Mouse (Mus musculus): ENCODE results near the gene Gm4881. TPM values are rescaled to one million over a fixed set of nuclear protein-coding genes. Genes with fewer than 3 reads are reported as not detected.
"Not testable (repeated sequence)": the region's sequence is repeated elsewhere in the genome, so short reads cannot be mapped to it uniquely, and the experiment has no call there.

Gm4881 gene
- total RNA-seq, 2 experiments from 2014 or later, result not detected

DNA sequence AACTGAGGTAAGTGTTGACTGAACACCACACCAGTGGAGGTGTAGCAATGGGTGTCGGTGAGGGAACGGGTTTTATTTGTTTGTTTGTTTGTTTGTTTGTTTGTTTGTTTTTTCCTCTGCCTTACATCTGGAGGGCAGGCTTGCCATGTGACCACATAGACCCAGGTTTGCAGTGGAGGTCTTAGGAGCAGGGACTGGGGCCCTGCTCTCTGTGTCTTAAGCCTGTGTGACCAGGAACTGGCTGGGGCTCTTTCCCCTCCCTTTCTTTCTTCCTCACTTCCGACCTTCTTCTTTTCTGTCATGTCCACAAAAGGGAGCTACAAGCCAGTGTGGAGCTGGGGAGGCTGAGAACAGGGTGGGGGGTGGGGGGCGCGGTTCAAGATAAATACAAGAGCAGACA is 46.3 kb downstream of the Gm4881 start:
- DNase-seq (ENCODE audit: low spot score in 2 of 2), result no peak

DNA sequence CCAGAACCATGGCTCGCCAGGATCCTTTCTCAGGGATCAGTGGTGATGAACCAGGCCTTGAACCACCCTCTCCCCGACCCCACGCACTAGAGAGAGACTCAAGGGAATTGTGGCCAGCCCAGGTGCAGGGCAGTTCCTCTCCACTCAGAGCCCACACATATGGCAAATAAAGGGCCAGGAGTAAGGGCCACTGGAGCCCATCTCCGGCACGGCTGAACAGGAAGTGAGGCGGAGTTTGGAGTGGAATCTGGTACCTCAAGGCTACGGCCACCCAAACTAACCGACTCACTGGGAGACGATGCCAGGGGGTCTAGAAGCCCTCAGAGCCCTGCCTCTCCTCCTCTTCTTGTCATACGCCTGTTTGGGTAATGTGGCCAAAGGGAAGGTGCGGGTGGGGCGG is 47.1 kb downstream of the Gm4881 start, which contains the start of gene Cd79a:
TSS of gene Cd79a (plus strand) at position 158 of the 400 bp plus-strand sequence.
- DNase-seq (ENCODE audit: low spot score in 2 of 2), result no peak

DNA sequence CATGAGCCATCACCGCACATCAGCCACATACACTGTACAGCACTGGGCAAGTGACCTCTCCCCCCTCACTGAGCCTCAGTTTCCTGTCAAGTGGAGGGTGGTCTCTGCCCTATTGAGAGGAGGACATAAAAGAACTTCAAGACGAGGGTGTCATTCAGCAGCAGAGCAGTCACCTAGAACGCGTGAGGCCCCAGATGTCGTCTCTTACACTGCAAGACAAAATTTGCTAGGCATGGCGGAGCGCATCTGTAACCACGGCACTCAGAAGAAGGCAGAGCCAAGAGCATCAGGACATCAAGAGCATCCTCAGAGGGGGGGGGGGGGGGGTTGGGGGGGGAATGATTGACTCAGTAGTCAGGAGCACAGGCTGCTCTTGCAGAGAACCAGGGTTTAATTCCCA is 48.0 kb downstream of the Gm4881 start:
- no peak for DNase-seq (ENCODE audit: low spot score in 2 of 2)

DNA sequence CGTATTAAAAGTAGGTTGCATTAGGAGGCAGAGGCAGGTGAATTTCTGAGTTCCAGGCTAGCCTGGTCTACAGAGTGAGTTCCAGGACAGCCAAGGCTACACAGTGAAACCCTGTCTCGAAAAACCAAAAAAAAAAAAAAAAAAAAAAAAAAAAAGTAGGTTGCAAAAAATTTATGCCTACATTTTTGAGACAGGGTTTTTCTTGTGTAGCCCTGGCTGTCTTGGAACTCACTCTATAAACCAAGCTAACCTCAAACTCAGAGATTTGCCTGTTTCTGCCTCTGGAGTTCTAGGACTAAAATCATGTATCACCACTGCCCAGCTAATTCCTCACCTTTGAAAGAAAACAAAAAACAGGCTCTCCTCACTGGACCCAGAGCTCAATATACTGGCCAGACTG is 48.5 kb downstream of the Gm4881 start:
- not testable (repeated sequence) for DNase-seq (ENCODE audit: low spot score in 2 of 2)

DNA sequence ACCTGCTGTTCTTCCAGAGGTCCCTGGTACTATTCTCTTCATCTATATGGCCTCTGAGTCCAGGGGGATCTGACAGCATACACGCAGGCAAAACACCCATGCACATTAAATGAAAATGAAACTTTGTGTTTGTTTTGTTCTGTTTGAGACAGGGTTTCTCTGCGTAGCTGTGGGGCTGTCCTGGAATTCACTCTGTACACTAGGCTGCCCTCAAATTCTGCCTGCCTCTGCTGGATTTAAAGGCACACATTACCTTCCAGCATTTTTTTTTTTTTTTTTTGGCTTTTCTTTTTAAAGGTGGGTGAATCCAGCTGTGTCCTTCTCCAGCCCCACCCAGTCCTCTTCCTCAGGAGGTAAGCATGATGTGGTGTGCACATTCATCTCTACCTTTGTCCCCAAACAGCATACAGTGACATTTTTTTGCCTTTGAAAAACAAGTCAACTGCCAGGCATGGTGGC is 52.1 kb downstream of the Gm4881 start:
- DNase-seq (ENCODE audit: low spot score in 2 of 2), result no peak

DNA sequence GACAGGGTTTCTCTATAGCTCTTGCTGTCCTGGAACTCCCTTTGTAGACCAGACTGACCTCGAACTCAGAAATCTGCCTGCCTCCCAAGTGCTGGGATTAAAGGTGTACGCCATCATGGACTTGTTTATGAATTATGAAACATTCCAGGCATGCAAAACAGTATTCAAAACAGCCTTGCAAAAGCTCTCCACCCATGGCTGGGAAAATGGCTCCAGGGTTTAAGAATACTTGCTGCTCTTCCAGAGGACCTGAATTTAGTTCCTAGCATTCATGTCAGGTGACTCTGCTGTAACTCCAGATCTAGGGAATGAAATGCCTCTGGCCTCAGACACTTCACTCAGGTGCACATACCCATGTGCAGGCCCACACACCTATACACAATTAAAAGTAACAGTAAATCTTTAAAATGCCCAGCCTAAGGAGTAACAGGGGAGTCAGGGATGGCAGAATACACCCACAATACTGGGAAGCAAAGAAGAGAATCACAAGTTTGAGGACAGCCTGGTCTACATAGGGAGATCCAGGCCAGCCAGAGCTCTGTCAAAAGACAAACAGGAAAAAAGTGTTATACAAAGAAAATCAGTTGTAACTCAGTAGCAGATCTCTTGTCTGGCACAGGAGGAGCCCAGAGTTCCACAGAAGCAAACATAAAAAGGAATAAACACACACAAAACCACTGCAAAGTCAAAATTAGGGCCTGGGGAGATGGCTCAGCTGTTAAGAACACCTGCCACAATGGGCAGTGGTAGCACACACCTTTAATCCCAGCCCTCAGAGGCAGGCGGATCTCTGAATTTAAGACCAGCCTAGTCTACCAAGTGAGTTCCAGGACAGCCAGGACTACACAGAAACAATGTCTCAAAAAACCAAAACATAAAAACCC is 52.8 kb downstream of the Gm4881 start:
- DNase-seq (ENCODE audit: low spot score in 2 of 2), result no peak

DNA sequence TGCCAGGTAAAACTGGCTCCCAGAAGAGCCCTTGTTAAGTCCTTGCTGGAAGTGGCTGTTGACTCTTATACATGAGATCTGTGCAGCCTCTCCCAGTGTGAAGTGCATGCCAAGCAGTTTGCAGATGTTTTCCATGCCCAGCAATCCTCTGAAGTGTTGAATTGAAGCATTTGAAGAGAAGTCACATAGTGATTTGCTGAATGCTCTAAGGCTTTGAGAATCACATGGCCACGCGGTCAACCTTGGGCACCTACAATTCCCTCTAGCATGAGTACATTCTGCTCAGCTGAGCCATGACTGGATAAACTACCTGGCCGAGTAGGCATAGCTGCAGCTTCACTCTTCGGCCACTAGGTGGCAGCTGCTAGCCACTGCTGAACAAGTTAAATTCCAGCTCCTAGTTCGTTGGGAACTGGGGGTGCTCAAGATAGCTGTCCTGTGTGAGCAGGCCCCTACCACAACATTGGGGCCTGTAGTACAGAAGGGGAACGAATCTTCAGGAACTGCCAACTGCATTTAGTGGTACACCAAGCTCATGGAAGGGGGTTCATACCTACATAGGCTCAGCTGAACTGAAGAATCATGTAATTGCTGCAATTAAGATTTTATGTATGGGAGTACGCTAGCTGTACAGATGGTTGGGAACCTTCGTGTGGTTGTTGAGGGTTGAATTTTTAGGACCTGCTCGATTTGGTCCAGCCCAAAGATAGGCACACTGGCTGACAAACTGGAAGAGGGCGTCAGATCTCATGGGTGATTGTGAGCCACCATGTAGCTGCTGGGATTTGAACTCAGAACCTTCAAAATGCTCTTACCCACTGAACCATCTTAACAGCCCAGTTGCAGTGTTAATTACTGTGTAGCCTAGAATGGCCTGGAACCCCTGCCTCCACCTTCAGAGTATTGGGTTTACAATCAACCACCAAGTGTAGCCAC is 53.7 kb downstream of the Gm4881 start:
- DNase-seq (ENCODE audit: low spot score in 2 of 2), result peak in 1 of 2 experiments; percentile 53

- DNase-seq (ENCODE audit: low spot score in 2 of 2), result no peak
Observed at GRCm38 (mm10) chr7:24889431-24890220, 54.7 kb downstream of the Gm4881 start.

- no peak for DNase-seq (ENCODE audit: low spot score in 2 of 2)
Observed at GRCm38 (mm10) chr7:24887096-24887495, 57.2 kb downstream of the Gm4881 start.

GRCm38 (mm10) chr7:24886308-24886633 is 58.0 kb downstream of the Gm4881 start:
- no peak for DNase-seq (ENCODE audit: low spot score in 2 of 2)

DNA sequence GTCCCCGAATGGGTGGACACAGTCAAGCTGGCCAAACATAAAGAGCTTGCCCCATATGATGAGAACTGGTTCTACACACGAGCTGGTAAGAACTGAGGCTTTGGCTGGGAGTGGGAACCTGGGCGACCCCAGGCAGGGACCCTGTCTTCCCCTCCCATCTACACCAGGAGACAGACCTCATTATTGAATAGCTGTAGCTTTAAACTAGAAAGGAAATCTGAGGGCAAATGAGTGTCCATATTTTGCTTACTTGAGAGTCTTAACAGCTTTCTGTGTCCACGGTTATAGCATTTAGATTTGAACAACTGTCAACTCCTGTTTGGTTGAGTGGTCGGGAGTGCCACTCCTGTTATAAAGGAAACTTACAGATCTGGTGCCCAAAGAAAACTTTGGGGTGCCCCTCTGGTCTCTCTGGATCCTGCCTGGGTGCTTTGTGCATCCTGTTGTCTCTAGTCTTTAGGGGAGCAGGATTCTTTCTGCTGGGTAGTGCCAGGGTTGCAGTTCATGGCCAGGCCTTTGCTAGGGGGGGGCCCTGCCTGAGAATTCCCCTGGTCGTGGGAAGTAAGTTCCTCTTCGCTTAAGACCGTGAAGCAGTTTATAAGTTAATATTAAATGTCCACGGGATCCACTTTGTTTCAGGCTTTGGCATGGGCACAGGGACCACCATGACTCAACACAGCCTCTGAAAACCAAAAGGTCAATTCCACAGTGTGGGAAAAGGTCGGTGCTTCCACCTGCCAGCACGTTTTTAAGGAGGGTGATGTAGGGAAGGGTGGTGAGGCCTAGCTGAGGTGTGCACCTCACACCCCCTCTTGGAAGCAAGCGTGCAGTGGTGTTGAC is 58.6 kb downstream of the Gm4881 start:
- DNase-seq (ENCODE audit: low spot score in 2 of 2), result no peak

- no peak for DNase-seq (ENCODE audit: low spot score in 2 of 2)
Observed at GRCm38 (mm10) chr7:24884693-24885291, 59.5 kb downstream of the Gm4881 start.

DNA sequence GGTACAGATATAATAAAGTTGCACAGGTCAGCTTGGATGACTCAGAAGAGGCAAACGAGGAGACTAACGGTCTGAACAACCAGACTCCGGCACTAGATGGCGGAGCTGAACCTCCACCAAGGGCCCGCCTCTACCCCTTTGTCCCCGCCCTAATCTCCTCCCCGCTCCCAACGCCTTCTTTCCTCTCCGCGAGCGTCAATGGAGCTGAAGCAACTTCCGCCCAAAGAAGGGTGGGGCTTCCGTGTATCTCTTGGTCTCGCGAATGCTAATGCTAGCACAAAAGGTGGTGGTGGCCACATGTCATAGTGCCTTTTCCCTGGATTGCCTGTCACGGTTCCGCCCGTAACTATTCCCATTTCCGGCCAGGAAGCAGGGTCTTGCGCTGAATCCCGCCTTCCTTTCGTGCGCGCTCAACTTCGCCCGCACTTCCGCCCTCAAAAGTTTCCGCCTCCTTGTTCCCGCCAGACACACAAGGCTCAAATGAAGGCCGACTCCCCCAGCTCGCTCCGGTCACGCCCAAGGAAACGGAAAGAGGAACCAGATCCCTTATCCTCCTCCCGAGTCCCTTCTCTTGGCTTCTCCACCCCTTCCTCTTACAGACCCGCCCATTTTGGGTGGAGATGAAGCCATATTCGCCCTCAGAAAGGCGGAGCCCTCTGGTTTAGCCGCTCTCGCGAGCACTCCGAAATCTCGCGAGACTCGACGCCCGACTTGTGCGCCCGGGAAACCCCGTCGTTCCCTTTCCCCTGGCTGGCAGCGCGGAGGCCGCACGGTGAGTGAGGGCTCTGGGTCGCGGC is 60.2 kb downstream of the Gm4881 start, which contains the start of gene Rps19:
TSS of gene Rps19 (plus strand) at position 476 of the 797 bp plus-strand sequence.
- peak; percentile 95 to 96 for DNase-seq (ENCODE audit: low spot score in 2 of 2)

DNA sequence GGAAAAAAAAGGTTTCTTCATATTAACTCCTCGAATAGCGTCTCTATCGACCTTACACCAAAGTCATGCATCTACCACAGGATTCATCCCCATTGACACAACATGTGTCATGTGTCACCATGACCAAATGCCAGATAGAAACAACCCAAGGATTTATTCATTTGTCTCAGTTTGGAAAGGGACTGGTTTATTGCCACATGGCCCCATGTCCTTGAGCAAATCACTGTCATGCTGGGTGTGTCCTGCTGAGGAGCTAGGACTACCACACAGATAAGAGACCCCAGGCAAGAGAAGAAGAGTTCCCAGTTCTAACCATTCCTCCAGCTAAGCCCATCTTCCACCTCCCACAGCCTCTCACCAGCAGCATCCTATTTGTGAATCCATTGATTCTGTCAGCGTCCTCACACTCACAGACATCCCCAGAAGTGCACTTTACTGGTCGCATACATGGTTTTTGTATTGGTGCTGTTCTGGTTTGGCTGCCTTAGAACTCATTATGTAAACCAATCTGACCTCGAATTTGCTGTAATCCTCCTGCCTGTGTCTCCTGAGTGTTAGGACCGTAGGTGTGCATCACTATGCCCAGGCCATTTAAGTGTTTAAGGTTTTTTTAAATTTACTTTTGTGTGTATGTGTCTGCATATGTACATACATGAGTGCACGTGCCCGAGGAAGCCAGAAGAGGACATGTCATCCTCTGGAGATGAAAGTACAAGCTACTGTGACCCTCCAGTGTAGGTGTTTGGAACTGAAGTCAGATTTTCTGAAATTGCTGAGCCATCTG is 61.7 kb downstream of the Gm4881 start:
- DNase-seq (ENCODE audit: low spot score in 2 of 2), result no peak

DNA sequence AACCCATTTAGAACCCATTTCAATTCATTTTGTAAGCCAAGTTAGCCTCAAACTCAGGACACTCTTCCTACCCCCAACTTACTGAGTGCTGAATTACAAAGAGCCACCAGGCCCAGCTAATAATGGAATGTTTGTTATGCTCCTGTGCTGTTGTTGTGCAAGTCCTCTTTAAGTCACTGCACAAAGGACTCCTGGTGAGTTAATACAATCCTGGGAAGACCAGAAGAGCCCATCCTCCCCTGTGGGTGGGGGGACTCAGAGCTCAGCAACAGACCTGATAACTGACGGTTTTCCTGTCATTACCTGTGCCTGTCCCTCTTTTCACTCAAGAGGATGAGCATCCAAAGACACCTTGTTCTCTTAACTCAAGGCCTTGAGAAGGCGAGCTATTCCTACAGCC is 64.7 kb downstream of the Gm4881 start:
- no peak for DNase-seq (ENCODE audit: low spot score in 2 of 2)

- no peak for DNase-seq (ENCODE audit: low spot score in 2 of 2)
Observed at GRCm38 (mm10) chr7:24877588-24877987, 66.7 kb downstream of the Gm4881 start.

Data from adrenal gland, postnatal 4 days (tissue).